Mouse (Mus musculus) neutrophil, adult 5-6 weeks (primary cell): ENCODE measurements around the gene Acad12. TPM values are rescaled to one million over a fixed set of nuclear protein-coding genes. Genes with fewer than 3 reads are reported as not detected.
"Not testable (repeated sequence)": the region's sequence is repeated elsewhere in the genome, so short reads cannot be mapped to it uniquely, and the experiment has no call there.

Experiments
- ATAC-seq: fragments of 151-379, 151-347 bp; 2 replicates; pipeline ENCODE4 v1.8.0; 2017; ENCODE audit warnings: mild to moderate bottlenecking, moderate TSS enrichment; ENCODE audit not compliant: insufficient number of reproducible peaks, poor library complexity, low FRiP score, severe bottlenecking; ENCODE audit errors: extremely low read depth
- total RNA-seq: library from RNA; stranded (forward); fragments of 200-1000 nt; gene quantifications from 2 replicates; pipeline ENCODE4 v1.2.3, GENCODE M21; 2017

Acad12 gene
- 7.3 and 8.2 TPM in 2 replicates for total RNA-seq

DNA sequence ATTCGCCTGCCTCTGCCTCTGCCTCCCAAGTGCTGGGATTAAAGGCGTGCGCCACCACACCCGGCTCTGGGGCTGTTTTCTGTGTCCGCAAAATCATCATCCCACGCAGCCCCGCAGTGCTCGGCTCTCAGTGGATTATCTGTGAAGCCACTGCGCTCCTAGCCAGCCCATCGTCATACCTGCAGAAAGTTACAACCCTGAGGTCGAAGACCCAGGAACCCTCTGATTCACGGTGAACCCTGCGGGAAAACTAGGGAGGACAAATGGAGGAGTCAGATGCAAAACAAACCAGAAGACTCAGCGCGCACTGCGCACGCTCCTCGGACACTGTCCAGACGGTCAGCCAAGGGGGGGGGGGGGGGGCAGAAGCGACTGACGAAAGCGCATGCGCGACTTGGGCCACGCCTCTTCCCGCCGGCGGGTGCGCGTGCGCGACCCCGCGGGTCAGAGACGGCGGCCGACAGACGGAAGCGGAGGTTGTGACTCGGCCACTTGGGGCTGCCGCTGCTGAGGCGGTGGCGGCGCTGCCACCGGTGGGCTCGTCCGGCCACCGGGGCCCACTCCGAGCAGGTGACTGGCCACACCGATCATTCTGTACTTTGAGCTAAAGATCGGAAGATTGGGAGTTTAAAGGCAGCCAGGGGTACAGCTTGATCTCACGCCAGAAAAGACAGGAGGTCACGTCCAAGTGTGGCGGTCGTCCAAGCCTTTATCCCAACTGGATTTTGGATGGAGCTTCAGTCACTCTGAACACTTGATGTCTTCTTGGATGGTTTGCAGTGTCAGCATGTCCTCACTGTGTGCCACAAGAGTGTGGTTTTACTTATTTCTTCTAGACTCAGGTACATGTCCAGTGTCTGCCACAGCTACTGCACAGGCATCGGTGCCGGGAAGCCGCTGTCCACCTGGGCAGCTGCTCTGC lies at the start of gene Acad12:
Gene Acad12, minus strand, starts transcription at position 347 of the 922 bp plus-strand sequence.
- ATAC-seq = peak; percentile 74

DNA sequence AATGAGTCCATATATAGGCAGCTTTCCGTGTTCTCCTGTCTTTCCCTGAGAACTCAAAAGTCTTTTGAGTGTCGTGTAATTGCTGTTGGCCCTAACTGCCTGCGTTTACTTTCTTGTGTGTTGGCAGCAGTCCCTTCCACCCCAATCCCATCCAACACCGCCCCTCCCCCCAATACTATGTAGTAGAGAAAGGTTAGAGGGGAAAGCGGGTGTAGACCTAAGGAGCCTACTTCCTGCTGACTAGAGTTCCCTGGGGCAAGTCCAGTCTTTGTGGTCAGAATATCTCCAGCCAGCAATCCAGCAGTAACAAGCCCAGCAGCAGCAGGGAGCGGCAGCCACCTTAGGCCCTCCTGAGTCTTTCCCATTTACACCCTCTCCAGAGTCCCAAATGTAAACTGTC lies 49.7 kb upstream of the Acad12 start:
- ATAC-seq = no peak

DNA sequence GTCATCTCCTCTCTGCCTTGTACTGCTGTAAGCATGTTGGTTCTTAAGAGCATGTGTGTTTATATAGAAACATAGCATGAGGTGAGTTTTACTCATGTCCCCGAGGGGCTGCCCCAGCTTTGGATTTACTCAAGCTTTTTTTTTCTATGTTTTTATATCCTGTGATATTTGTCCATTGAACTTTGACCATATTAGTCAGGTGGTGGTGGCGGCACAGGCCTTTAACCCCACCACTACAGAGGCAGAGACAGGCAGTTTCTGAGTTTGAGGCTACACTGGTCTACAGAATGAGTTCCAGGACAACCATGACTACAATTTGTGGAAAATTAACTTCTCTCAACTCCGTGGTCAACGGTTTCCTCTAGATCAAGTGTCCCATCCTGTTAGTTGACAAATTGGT lies 48.3 kb upstream of the Acad12 start:
- ATAC-seq = no peak

DNA sequence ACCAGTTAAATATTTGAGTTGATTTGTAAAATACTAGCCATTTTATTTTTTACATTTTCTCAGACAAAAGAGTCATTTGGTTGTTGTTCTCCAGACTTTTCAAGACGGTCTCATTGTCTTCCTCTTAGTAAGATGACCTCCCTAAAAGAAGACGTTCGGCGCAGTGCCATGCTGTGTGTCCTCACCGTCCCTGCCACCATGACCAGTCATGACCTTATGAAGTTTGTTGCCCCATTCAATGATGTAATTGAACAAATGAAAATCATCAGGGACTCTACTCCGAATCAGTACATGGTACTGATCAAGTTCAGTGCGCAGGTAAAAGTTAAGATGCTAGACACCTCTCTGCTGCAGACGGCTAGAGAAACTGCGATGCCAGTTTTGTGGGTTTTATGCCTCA lies 46.2 kb upstream of the Acad12 start:
- no peak for ATAC-seq

DNA sequence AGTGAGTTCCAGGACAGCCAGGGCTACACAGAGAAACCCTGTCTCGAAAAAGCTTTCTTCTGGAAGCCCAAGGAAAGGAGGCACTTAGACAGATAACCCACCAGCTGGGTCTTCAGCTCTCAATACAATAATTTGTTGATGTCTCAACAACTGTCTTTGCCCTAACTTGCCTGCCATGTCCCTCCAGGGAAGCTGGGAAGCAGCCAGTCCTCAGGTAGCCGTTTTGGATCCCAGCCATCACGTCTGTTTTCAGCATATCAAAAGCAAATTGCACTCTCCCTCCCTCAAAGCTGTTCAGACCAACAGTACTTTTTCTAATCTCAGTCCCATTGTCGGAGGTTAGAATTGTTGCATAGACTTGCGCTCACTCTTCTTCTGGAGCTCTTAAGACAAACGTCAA lies 45.3 kb upstream of the Acad12 start:
- no peak for ATAC-seq

DNA sequence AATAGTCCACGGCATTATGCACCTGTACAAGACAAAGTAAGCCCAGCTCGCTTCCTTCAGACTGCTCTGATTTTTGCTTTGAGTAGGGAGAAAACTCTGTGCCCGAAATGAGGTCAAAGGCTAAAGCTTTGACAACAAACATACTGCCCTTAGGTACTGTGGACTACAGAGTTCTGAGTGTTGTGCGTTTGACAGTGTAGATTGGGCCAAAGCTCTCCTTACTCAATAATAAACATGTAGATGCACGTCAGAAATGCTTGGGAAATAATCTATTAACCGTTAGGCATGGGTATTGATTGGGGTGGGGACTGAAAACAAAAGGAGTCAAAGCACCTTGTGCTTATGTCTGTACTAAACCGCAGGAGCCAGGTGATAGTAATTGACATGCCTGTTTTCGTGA lies 44.7 kb upstream of the Acad12 start:
- no peak for ATAC-seq

DNA sequence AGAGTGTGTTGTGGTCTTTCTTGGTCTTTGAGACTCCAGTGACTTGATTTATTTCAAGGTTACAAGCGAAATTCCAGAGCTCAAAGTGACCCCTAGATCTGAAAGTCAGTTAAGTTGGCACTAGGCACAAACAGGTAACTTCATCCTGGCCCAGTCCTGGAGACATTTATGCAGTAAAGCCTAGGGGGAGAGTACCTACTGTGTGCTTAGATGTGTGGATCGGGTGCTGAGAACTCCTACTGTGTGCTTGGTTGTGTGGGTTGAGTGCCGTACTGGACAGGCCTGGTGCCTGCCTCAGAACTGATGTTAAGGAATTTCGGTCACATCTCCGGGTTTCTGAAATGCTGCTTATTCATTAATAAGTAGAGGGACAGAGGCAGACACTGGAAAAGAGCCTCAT lies 42.8 kb upstream of the Acad12 start:
- no peak for ATAC-seq

DNA sequence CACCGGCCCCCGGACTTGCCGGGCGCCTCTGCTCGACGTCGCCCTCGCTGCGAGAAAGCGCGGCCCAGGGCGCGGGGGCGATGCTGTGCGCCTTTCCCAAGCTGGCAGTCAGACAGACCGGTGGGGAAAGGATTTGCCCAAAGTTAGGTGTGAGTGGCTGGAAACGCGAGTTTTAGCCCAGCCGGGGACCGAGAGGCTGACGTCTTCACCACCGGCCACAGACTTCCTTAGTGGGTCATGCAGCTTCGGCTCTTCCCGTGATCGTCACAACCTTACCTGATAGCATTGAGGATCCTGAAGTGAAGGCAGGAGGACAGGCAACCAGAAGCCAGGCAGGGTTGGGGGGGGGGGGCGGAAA lies 42.1 kb upstream of the Acad12 start:
- peak; percentile 14; the same call in 1 of the 2 replicates for ATAC-seq

DNA sequence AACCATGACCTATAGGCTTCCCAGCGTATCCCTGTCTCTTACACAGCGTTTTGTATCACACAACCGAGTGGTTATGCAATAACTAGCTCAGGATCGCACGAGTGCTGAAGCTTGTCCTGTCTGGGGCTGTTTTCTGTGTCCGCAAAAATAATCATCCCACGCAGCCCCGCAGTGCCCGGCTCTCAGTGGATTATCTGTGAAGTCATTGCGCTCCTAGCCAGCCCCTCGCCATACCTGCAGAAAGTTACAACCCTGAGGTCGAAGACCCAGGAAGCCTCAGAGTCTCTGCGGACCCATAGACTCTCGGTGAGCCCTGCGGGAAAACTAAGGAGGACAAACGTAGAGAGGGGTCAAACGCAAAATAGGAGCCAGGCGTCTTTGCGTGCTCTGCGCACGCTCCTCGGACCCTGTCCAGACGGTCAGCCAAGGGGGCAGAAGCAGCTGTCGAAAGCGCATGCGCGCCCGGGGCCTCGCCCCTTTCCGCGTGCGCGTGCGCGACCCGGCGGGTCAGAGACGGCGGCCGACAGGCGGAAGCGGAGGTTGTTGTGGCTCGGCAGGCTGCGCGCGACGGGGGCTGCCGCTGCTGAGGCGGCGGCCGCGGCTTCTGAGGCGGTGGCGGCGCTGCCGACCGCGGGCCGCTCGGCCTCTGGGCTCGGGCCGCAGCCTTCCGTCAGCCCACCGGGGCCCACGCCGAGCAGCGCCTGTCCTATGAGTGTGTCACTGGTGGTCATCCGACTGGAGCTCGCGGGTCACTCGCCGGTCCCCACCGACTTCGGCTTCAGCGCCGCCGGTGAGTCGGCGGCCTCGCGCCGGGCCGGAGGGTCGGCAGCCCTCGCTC lies 41.5 kb upstream of the Acad12 start, which contains the start of the genes Acad10 and Brap:
Gene Acad10, minus strand, starts transcription at position 456 of the 838 bp plus-strand sequence.
Gene Brap, plus strand, starts transcription at position 505 of the 838 bp plus-strand sequence.
- peak; percentile 84 for ATAC-seq

DNA sequence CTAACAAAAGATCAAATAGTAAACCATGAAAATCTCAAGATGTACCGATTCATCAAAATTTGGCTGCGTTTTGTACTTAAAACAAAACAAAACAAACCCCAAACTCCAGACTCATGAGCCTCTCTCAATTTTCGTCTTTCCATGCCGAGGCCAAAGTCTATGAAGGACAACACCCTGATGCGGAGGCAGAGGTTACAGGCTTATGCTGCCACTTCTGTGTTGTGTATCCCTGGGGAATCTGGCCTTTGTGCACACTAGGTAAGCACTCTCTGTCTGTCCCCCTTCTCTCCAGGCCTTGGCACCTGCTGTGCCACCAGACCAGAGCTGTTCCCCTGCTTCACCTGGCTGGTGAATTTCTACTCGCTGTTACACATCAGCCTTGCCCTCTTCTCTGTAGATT lies 38.9 kb upstream of the Acad12 start:
- ATAC-seq = not testable (repeated sequence)

DNA sequence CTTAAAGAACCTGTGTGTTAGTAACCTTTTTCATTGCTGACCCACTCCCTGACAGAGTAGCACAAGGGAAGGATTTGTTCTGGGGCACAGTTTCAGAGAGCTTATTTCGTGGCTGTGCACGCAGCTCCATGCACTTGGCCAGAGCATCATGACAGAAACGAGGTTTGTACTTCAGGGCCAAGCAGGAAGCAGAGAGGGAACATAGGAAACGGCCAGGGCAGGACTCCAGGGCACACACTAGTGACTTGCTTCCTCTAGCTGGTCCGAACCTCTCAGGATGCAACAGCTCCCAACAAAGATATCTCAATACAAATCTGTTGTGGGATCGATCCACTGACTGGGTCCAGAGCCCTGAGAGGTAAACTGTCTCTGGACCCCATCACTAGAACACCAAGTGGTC lies 38.1 kb upstream of the Acad12 start:
- not testable (repeated sequence) for ATAC-seq

DNA sequence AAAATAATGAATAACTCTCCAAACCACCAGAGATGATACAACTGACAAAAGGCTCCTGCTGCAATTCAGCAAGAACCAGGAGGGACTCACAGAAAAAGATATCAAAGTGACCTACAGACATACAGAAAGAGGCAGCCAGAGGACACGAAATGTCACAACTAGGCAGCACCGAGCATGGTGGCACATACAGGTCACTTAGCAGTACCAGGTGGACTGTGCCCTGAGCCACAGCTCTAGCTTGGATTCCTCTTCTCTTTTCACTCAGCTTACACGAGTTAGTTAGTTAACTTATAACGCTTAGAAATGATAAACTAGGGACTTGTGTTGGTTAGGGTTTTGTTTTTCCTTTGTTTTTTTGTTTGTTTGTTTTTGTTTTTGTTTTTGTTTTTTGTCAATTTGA lies 35.8 kb upstream of the Acad12 start:
- ATAC-seq = no peak

DNA sequence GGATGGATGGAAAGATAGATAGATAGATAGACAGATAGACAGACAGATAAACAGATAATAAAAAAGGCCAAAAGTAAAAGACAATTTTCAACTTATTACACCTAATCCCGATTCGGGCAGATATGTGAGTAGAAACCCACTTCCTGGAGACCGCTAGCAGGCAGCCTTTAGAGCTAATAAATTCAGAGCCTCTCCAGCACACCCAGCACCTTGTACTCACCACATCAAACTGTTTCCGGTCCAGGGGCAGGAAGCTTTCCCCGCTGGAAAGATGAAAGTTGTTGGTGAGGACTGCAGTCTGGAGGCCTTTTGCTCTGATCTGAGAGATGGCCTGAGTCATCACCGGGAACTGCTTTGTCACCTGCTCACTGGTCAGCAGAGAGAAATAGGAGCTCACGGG lies 30.4 kb upstream of the Acad12 start:
- no peak for ATAC-seq

DNA sequence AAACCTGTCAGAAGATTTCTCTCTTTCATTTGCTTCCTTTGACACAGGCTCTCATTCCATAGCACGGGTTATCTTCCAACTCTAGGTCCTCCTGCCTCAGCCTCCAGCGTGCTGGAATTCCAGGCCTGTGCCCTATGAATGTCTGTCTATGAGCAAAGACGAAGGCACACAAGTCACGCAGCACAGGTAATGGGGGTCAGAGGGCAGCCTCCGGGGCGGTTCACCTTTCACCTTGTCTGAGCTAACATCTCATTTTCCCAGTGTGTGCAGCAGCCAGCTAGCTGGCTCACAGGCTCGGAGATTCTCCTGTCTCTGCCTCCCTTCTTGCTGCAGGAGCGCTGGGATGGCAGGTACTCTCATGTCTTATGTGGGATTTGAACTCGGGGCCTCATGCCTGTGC lies 20.9 kb upstream of the Acad12 start:
- no peak for ATAC-seq

DNA sequence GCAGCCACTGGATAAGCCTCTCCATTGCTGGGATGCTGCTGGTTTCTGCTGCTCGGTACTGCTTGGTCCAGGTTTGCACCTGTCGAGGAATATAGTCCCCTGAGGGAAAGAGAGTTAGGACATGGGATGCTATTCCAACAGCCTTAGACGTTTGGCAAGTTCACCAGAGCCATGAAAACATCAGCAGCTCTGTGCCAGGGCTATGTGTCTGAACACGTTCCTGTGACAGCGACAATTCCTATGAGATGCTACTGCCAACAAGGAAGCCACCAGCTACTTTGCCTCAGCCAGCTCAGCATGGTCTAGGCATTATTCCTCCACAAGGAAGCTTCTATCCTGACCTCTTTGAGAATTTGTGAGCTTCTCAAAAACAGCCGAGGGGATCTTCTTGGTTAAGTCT lies 18.6 kb upstream of the Acad12 start:
- no peak for ATAC-seq

DNA sequence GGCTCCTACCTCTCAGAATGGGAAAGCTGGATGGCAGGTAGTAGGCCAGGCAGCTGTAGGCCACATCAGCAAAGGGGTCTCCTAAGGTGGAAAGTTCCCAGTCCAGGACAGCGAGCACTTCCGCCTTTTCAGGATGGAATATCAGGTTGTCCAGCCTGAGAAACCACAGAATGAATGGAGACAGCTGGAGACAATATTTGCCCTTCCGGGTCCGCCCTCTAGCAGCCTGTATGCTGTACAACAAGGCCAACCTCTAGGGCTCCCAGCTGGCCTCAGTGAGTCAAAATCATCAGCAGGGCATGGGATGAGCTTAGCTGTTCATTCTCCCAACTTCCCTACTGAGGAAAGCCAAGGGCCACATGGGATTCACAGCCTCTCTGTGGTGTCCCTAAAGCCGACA lies 15.9 kb upstream of the Acad12 start:
- no peak for ATAC-seq

DNA sequence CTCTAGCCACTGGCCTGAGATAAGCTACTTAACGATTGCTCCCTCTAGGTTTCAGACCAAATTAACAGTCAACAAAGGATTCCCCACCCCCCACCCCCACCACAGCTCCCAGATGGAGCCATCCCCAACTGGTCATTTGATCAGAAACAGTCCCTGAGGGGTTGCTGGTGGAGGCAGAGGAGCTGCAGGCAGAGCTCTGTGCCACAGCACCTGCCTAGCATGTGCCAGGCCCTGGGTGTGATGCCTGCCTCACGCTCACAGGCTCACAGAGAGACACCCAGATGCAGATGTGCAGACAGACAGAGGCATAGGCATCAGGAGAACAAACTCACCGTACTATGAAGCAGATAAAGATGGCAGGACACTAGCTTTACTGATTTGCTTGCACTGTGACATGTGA lies 14.1 kb upstream of the Acad12 start:
- no peak for ATAC-seq

DNA sequence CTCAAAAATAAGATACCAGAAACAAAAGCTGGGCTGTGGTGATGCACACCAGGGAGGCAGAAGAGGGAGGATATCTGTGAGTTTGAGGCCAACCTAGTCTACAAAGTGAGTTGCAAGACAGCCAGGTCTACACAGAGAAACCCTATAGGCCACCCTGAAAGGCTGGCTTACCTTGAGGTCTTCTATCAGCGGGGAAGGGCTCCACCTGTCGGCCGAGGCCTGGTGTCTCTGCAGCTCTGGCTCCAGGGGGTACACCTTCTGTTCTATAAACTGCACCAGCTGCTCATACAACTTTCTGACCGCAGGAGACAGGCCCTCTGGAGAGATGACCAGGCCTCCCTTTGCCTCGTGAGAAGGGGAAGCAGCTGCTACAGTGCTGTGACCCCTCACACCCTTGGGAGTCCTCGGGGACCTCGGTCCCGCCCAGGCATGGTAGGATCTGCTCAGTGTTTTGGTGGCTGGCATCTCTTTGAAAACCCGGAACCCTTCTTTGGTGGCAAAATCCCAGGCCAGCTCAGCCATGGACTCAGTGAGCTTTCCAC lies 12.4 kb upstream of the Acad12 start:
- not testable (repeated sequence) for ATAC-seq

DNA sequence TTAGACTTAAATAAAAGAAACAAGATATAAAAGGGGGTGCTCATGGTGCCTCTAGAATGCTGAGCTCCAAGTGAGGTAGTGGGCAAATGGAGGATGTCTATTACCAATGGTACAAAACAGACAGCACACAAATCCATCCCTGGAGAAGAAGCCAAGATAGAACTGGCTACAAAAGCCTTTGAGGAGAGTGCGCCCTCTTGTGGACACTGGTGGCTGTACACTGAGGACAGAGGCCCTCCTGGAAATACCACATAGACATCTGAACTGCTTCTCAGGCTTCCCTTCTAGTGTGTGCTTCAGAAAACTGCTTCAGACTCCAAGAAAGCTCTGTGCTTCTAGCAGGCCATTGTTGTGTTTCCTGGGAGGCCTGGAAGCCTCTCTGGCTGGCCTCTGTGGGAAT lies 9.1 kb upstream of the Acad12 start:
- ATAC-seq = peak; percentile 70

DNA sequence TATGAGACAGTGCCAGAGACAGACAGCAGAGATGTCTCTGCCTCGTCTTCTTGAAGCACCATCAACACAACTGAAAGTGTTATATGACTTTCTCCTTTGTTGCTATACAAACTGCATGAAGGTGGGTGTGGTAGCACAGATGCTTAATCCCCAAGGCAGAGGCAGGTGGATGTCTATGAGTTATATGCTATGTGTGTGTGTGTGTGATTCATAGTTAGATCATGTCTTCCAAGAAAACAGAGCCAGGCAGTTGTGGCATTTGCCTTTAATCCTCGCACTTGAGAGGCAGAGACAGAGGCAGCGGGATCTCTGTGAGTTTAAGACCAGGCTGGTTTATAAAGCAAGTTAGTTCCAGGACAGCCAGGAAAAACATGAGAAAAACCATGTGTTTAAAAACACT lies 4.5 kb upstream of the Acad12 start:
- no peak for ATAC-seq
